Mouse (Mus musculus) fat pad, adult 2 months (tissue): Measurements from ENCODE around the gene Syce1l.

Experiments used
- DNase-seq: peaks from one replicate; pipeline ENCODE4 v3.0.0-alpha.2; 2011; ENCODE audit warnings: low read depth, low spot score; ENCODE audit errors: extremely low read depth

Gene Syce1l

DNA sequence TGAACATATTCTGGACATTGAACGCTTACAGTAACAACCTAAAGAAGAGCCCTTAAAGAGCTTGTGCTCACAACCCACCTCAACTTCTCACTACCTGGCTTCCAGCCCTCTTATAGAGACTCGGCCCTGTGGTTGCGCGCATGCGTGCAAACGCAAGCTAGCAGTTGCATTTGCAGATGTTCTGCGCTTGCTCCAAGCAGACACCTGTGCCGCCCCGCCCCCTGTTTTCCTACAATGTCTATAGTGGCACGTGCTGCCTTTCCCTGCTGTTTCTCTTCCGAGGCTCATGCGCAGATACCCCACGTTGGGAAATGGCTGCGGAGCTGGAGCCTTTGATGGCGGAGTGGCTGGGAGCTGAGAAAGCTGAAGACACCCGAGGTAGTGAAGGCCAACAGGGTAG, at the start of gene Syce1l:
TSS of gene Syce1l (plus strand) at position 288 of the 400 bp plus-strand sequence.
- no peak for DNase-seq

DNA sequence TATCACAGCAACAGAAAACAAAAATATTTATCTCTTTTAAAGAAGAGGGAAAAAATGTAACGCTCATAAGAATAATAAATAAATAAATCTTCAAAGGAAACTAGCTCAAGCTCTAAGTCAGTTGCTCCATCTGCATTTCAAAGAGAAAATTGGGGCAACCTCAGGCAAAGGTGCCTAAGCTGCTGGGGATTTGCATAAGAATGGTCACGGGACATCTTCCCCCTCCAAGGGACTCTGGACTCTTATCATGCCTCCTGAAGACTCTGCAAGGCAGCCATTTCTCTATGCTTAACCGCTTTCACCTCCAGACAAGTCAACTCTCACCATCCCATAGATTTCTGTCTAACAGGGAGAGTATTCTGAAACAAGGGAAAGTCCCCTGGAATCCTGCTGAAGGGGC, 44.6 kb upstream of the Syce1l start:
- DNase-seq = no peak

DNA sequence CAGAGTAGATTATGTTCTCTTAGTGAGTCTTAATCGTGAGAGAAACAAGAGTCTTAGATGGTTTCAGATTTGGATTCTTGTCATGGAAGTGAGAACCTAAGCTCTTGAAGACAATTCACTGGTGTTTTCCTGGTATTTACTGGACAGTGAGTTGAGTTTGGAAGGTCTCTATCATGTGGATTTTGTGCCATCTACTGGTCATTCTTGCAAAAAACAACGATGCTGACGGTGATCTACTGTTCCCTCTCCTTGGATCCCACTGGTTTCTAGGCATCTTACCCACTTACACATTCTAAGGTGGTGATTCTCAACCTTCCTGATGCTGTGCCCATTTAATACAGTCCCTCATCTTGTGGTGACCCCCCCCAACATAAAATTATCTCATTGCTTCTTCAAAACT, 10.4 kb upstream of the Syce1l start:
- no peak for DNase-seq

DNA sequence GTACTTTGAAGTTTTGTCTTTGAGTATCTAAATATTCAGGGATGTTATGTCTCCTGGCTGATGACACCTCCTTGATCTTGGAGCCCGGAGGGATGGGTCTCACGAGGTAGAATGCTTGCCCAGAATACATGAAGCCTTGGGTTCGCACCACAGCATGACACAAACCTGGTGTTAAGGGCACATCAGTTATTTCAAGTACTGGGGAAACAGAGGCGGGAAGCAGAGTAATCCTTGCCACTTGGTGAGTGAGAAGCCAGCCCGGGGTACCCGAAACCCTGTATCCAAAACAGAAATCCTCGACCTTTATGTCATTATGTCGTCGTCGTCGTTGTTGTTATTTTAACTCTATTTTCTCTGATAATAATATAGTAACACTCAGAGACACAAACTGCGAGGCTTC, 8.9 kb upstream of the Syce1l start:
- DNase-seq = no peak

DNA sequence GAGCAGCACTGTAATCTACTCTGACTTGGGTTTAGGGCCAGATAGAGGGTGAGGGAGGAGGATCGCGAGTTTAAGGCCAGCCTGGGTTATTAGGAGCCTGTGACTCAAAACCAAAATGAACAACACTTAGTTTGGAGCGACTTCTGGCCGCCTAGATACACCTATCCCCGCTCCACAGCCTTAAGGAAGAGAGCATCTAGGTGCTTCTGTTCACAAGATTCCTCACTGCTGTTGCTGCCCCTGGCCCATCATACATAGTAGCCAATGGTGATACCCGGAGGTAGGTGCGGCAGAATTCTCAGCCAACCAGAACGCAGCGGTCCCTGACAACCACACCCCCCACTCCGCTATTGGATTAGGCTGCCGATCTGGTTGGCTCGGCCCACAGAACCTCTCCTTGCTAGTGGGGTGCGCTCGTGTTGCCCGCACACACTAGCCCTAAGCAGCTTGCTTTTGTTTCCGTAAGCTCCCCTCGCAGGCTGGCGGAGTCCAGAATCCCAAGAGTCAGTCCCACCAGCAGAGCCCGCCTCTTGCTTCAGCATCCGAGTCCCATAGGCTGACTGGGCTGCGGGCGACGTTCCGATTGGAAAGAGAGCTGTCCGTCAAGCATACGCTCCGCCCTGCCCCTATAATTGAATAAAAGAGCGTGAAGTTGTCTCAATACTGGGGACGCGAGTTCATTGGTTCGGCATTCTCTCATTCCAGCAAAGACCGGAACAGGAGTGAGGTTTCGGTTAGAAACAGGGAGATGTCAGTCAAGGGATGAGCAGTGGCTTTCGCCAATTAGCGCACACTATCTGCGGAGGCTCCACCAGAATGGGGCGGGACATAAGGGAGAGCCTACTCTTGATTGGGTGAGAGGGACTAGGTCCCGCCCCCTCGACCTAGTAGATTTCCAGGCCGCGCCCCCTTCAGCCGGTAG, 8.1 kb upstream of the Syce1l start, which contains the start of gene Mon1b:
TSS of gene Mon1b (plus strand) at position 918 of the 922 bp plus-strand sequence.
- DNase-seq = peak; percentile 88

DNA sequence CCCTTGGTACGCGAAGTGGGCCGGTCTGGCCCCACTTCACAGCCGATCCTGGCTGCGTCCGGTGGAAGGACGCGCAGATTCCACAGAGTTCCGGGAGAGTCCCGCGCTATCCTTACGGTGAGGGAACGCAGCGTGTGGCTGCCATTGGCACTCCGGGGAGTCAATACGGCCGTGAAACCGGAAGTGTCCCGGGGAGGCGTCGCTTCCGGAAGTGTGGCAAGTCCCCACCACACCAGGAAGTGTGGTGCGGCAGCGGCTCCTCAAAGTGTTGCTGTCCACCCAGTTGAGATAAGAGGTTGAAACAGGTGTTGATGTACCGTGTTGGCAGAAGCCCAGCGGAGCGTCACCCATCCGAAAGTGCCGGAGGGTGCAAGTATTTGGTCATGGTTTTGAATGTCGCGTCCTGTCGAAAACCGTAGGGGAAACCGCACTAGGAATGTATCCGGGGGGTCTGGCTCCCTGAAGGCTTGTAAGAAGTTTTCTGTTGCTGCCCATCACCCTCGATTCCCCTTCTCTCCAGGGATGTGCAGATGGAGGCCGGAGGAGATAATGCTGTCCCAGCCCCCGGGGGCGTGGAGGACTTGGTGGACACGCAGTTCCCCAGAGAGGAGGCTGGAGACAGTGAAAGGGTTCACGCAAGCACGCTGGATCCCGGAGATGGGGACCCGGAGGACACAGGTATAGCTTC, 7.3 kb upstream of the Syce1l start:
- DNase-seq = peak; percentile 18

DNA sequence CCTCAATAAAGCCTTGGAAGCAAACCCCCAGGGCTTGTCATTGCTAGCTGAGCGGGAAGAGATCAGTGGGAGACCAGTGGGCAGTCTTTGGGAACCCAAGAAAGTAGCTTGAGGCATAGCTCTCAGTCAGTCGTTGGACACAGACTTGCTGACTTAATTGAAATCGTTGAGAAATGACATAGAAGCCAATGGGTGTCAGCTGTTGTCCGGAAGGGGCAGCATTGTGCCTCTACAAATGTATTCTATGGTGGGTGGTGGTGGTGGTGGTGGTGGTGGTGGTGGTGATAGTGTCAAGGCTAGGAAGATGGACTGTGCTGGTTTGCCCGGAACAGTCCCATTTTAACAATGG, 6.8 kb upstream of the Syce1l start:
- DNase-seq = no peak

DNA sequence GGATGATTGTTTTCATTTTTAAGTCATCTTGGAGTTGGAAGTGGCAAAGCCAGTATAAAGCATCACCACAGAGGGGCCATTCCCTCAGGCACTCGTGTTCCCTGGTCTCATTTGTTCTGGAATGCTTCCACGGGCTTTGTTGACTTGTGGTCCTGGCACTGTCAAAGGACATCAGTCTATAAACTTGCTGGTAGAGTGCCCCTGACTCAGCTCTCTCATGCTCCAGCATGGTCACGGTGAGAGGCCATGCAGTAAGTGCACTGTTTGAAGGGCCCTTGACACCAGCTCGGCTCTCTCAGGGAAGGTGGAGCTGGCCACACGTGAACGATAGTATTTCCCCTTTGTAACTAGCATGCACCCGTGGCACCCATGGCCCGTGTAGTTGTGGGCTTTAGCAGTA, 2.7 kb upstream of the Syce1l start:
- DNase-seq = no peak

DNA sequence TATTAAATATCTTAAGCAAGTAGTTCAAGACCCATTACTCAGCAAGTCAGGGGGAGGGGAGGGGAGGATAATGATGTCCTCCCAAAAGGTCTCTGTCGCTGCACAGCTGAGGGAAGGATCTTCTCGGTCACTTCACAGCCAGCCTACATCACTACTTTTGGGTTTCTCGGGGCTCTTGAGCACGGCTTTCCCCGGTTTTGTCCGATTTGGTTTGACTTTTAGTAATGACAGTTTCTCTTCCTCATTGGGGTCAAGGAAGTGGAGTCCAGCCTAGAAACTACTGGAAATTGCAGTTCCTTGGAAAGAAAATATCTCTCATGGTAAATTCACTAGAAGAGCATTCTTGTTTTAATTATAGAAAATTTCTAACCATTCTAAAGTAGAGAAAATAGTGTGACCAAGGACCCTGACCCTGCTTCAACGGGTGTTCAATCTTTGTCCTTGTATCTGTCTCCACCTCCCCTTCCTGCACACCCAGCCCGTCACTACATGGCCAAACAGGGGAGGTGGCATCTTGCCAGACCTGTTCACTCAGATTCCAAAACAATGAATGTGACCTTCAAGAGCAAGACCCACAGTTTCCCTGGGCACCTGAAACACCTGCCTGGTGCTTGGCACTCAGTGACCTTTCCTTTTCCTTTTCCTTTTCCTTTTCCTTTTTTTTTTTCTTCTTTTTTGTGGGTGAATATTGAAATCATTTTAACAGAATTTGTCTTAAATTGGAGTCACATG, 632 bp downstream of the Syce1l start:
- DNase-seq = no peak

DNA sequence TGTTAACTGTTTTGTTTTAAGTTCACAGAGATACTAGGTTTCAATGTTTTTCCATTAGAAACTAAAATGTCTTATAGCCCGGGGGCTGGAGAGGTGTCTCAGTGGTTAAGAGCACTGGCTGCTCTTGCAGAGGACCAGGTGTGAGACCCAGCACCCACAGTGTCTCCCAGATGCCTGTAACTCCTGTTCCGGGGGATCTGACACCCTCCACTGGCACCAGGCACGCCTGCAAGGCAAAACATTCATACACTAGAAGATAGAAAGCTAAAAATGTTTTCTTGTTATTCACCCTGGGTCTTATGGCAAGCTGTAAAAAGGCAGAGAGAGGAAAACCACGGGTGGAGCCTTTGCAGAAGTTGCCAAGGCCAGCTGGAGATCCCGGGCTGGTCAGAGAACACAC, 2.2 kb downstream of the Syce1l start:
- no peak for DNase-seq

DNA sequence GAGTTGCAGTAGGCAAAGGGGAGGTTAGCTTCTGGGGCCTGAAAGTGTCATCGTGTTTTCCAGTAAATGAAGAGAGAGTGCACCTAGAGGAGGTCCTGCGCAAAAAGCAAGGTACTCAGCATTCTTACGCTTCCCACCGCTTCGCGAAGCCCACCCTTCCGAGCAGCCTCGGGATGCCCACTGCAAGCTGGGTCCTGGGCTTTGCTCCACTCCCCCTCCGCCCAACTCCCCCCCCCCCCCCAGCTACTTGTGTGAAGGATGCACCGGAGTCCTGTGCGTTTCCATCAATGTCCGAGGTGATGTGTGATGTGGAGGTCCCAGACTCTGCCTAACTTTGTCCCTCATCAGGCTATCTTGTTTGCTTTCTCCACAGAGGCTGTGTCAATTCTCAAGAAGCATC, 9.4 kb downstream of the Syce1l start:
- no peak for DNase-seq

DNA sequence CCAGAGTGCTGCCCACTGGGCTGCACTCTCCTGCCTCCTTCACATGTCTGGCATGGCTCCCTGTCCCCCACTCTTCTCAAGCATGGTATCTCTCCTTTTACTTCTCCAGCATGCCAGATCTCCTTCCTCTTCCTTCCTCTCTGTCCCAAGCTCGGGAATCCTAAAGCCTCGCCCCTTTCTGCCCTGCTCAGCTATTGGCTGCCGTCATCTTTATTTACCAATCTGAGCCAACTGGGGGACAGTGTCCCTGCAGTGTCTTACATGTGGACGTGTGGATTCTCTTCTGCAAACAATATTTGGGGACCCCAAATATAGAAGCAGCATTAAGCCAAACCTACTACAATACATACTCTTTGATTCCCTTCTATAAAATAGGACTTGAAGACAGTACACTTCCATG, 10.1 kb downstream of the Syce1l start:
- DNase-seq = no peak

DNA sequence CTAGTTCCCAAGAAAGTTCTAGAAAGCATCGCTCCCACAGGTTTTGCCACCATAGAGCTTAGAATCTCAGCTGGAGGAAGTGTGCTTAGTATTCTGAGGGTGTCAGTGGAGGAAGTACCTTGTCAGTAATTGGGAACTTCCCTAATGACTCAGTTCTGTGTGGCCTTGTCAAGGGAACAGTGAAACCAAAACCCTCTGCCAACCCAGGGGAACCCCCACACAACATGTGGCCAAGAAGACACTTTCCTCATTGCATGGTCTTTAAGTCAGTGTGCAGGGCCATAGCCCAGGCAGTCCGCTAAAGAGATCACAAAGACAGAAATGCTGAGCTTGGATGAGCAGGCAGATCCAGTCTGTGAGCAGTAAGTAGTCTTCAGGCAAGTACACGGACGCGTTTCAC, 13.1 kb downstream of the Syce1l start:
- DNase-seq = no peak

DNA sequence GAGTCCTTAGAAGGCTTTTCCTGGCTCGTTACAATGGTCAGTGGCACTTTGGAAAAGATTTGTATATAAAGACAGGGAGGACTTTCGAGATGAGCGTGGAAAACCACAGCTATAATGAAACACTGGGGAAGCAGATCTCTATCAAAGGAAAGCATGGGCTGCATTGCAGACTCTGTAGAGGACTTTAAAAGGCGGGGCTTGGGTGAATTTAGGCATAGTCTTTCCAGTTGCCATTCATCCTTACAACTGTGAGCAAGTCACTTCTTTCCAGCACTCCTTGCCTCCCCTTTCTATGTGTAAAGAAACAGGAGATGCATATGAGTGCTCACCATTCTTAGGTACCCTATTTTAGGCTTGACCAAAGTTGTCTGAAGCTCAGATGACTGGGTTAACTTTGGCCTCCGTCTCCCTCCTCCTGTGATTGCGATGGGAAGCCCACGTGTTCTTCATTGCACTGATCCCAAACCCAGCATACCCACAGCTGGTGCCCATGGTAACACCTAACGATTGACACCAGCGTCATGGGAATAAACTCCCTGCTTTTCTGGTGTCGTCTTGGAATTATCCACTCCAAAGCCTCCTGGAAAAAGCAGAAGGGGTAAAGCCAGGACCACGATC, 13.8 kb downstream of the Syce1l start:
- DNase-seq = no peak

DNA sequence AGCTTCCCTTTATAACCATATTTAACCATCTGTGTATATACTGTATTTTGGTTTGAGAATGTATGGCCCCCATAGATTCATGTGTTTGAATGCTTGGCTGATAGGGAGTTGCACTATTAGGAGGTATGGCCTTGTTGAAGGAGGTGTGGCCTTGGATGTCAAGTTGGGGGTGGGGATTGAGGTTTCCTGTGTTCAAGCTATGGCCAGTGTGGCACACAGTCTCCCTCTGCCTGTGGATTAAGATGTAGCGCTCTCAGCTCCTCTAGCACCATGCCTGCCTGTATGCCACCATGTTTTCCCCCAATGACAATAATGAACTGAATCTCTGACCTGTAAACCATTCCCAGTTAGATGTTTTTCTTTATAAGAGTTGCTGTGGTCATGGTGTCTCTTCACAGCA, 17.1 kb downstream of the Syce1l start:
- DNase-seq = no peak

DNA sequence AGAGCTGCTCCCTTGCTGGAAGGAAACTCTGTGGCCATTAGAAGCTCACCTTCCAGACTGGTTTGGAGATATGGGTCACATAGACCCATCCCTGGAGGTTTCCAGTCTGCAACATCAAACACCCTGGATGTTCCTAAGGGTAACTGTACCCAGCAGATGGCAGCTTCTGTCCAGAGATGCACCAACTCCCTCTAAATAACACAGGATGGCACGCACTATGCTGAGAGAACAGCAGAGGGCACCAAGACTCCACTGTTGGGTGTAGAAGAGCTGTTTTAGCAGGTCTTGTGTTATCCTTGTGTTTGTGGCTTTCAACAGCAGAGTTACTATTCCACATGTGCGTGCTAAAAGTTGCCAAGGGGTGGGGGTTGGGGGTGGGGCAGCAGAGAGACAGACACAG, 21.5 kb downstream of the Syce1l start:
- DNase-seq = no peak

DNA sequence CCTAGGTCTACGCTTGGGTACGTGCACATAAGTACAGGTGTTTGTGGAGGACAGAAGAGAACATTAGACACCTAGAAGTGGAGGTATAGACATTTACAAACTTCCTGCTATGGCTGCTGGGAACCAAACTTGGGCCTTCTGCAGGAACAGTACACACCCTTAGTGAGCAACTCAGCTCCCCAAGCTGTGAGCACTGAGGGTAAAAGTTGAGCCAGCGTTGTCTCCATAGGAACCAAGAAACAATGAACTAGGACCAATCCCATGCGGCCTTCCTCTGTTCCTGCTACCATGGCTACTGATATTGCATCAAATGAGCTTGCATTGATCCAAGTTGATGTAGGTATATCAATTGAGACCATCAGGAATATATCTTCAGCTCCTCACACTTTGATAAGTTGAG, 22.0 kb downstream of the Syce1l start:
- DNase-seq = no peak

DNA sequence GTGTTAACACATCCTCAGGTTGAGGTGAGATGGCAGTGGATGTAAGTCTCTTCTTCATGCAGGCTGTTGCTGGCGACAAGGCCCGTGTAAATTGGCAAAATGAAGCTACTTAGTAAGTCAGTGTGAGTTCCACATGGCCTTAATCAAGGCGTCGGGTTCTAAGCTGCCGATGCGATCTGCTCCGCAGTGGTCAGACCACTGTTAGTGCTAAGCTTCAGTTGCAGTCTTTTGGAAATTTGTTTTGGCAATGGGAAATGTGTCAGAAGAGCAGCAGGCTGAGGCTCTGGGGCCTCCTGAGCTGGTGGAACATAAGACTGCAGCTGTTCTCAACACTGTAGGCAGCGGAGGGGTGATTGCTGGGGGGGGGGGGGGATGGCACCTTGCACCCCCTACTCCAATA, 22.9 kb downstream of the Syce1l start:
- no peak for DNase-seq

DNA sequence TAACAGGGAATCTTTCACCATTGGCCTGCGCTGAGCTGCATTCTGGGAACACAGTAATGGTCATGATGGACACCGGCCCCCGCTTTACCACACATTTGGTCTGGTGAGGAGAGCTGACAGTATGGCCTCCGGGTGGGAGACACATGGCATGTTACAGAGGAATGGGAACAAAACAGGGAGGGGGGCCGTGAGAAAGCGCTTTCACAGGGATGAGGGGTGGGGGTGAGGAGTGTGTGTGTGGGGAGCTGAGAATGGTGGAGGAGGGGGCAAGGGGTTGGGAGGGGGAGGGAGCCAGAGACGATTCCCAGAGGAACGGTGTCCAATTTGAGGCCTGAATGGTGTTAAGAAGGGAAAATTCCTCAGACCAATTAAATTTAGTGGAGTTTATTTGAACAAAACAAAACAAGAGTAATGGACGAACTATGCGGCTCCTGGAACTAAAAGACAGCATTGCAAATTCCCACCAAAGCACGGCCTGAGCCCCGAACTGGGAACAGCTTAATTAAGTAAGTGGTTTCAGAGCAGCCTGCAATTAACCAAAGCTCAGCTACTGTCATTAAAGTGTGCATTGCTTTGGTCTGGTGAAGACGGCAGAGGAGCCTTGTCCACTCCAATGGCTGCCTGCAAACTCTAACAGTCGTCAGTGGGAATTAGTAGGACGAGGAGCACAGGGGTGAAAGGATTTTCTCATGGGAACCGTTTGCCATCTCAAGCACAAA, 23.9 kb downstream of the Syce1l start:
- DNase-seq = no peak

DNA sequence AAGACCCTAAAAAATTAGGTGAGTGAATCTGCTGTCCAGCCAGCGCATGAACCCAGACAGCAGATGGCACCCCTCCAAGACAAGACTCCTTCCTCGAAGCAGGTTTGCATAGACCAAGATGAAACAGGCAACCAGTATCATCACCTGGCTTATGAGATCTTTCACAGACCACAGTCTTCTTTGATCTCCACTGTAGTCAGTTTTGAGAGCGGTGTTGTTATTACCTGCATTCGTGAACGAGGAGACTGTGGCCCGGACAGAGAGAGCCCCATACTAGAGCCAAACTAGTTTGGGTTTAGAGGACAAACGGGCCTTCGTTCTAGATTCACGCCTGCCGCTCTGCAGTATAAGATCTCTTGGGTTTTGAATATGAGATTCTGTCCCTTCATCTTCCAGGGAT, 26.9 kb downstream of the Syce1l start:
- DNase-seq = no peak
